Mouse (Mus musculus): ENCODE results near the gene Nmb. TPM values are rescaled to one million over a fixed set of nuclear protein-coding genes. Genes with fewer than 3 reads are reported as not detected.

Nmb gene
- total RNA-seq, 1 experiment from 2014 or later = 1.9 TPM

DNA sequence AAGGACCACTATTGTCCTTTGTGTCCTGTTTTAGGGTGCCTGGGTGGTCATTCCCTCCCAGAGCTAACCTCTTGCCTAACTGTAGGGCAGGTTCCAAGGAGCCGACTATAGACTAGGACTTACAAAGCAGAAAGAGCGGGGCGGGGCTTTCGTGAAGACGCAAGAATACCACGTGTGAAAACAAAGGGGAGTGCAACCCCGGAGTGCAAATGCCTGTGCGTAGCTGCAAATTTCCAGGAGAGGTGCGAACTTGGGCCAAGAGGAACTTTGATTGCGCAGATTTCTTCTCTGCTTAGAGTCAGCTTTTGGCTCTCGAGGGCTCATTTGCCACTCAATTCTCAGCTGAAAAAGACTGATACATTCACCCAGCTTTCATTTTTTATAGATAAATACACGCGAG is 44.6 kb downstream of the Nmb start:
- peak; percentile 65 for DNase-seq

DNA sequence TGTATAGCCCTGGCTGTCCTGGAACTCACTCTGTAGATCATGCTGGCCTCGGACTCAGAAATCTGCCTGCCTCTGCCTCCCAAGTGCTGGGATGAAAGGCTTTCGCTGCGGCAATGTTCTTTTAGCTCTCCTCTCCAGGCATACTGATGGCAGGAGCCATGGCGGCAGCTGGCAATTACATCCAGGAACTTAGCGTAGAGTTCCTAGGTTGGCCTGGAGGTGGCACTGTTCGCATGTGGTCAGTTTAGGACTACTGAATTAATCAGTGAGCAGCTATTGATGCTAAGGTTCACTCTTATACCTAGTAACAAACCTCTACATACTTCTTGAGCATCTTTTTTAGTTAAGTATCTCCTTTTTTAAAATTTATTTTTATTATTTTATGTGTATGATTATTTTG is 47.7 kb downstream of the Nmb start:
- peak; percentile 80 for DNase-seq

DNA sequence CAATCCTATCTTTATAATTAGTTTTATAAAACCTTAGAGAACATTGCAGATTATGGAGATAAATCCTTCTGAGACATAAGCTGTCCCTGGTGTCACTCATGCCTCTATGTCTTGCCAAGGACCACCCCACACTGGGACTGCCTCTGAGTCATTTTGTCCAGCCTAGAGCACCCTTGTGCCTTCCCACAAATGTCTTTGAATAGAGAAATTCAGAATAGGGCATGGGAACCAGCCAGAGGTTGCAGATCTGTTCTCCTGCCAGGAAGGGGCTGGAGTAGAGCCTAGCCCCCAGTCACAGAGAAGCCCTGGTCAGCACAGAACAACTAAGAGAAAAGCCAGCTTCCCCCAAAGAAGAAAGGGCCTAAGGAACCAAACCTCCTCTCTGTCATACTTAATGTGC is 49.6 kb downstream of the Nmb start:
- no peak for DNase-seq

DNA sequence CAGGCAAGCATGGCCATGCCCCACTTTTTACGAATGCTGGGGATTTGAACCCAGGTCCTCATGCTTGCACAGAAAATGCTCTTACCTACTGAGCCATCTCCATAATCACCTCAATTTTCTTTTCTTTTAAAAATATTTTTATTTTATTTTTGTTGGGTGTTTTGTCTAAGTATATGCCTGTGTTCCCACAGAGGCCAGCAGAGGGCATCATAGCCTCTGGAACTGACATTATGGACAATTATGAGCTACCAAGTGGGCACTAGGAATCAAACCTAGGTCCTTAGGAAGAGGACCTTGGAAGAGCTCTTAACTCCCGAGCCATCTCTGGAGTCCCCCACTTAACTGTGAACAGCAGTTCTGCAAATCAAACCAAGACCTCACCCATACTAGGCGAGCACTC is 51.7 kb downstream of the Nmb start:
- DNase-seq = no peak

Other genes starting within 250 kb of the Nmb start
- 34.0 and 39.3 TPM in 2 replicates for gene Crtc3, start 216.2 kb downstream of the Nmb start, total RNA-seq (2021)
- gene Iqgap1, start 79.1 kb downstream of the Nmb start, total RNA-seq (2021) = 87.7 and 126 TPM in 2 replicates
- 8.0 and 8.7 TPM in 2 replicates for gene Zscan2, start 44.2 kb downstream of the Nmb start, total RNA-seq (2021)
- gene Wdr73, start 3.8 kb downstream of the Nmb start, total RNA-seq (2021) = 16.7 and 22.4 TPM in 2 replicates
- 88.8 and 100 TPM in 2 replicates for gene Sec11a, start 42.7 kb upstream of the Nmb start, total RNA-seq (2021)
- 26.8 and 28.7 TPM in 2 replicates for gene Zfp592, start 88.6 kb upstream of the Nmb start, total RNA-seq (2021)
- gene Alpk3, start 152.5 kb upstream of the Nmb start, total RNA-seq (2021) = 0.06 TPM in 1 of 2 replicates, not detected in the other
- gene Slc28a1, start 209.7 kb upstream of the Nmb start, total RNA-seq (2021) = 0.15 TPM in 1 of 2 replicates, not detected in the other

Measured in adrenal gland, postnatal 25 days (tissue).